8 mouse cellular contexts compared by ENCODE assay signal in genomic region chr9:22188025-22188611, GRCm38 (mm10). TPM values are rescaled to one million over a fixed set of nuclear protein-coding genes. Genes with fewer than 3 reads are reported as not detected.
A peak's percentile ranks its signal among the peaks of the same experiment; 100 is the strongest.
DNase-seq lines count a peak whose midpoint lies in the region; ATAC-seq and TF ChIP-seq lines count a peak whose summit lies in the region.

Zfp872 (plus strand) TSS chr9:22188090.

- TF ChIP-seq CTCF in midbrain, postnatal 0 days (IDR thresholded peaks at IDR 0.05), result no peak

- peak within 1 kb of the TSS; percentile 26 for H3K9ac ChIP-seq in intestine, embryonic 15.5 days
- H3K9ac ChIP-seq in limb, embryonic 15.5 days, result peak within 1 kb of the TSS; percentile 29
- H3K9ac ChIP-seq in midbrain, postnatal 0 days (replicated peaks; ENCODE audit: low read length, poor library complexity, severe bottlenecking), result peak within 1 kb of the TSS; percentile 44; the same call in 1 of the 2 replicates

- no peak within 1 kb of the TSS for H3K27ac ChIP-seq in intestine, embryonic 15.5 days
- peak within 1 kb of the TSS; percentile 18; the same call in 1 of the 2 replicates for H3K27ac ChIP-seq in limb, embryonic 15.5 days
- no peak within 1 kb of the TSS; the same call in 1 of the 2 replicates for H3K27ac ChIP-seq in midbrain, postnatal 0 days (ENCODE audit: low read depth, low read length)

- H3K4me3 ChIP-seq in erythroblast, embryonic 14.5 days (replicated peaks), result peak within 1 kb of the TSS; percentile 16
- peak within 1 kb of the TSS; percentile 43 for H3K4me3 ChIP-seq in intestine, embryonic 15.5 days (replicated peaks)
- peak within 1 kb of the TSS; percentile 46 for H3K4me3 ChIP-seq in limb, embryonic 15.5 days
- peak within 1 kb of the TSS; percentile 42 for H3K4me3 ChIP-seq in midbrain, postnatal 0 days (ENCODE audit: low read depth, low read length)

- peak; percentile 18 to 52 for DNase-seq in gastrocnemius, postnatal 4 days (ENCODE audit: low spot score in 2 of 2)
- peak; percentile 65 for DNase-seq in midbrain, postnatal 0 days (ENCODE audit: low spot score)
- DNase-seq in testis, postnatal 10 days (ENCODE audit: low spot score), result peak; percentile 76

- H3K27me3 ChIP-seq in erythroblast, embryonic 14.5 days (ENCODE audit: control insufficient read depth), result peaks cover 14% of the 10 kb centered on the region
- no peaks in the 10 kb centered on the region for H3K27me3 ChIP-seq in intestine, embryonic 15.5 days (replicated peaks)
- no peaks in the 10 kb centered on the region for H3K27me3 ChIP-seq in limb, embryonic 15.5 days
- no peaks in the 10 kb centered on the region for H3K27me3 ChIP-seq in midbrain, postnatal 0 days (ENCODE audit: insufficient read depth, low read length)

- no peak for ATAC-seq in erythroblast, adult 5-6 weeks (replicated peaks; ENCODE audit: low FRiP score, poor library complexity, severe bottlenecking)
- peak; percentile 25; the same call in 1 of the 2 replicates for ATAC-seq in common myeloid progenitor, adult 5-6 weeks (replicated peaks; ENCODE audit: low read depth, poor library complexity, severe bottlenecking)
- peak; percentile 79 for ATAC-seq in intestine, embryonic 15.5 days
- ATAC-seq in limb, embryonic 15.5 days (ENCODE audit: insufficient number of reproducible peaks, low FRiP score, low TSS enrichment, low read depth), result peak; percentile 77
- peak; percentile 93 for ATAC-seq in midbrain, postnatal 0 days (ENCODE audit: low FRiP score)

- H3K9me3 ChIP-seq in erythroblast, embryonic 14.5 days (ENCODE audit: control insufficient read depth, low read length), result peaks cover 5% of the 10 kb centered on the region
- no peaks in the 10 kb centered on the region for H3K9me3 ChIP-seq in intestine, embryonic 15.5 days
- no peaks in the 10 kb centered on the region for H3K9me3 ChIP-seq in limb, embryonic 15.5 days
- 0 out of 2 replicates have a peak, but pooled peaks cover 4% of the 10 kb centered on the region for H3K9me3 ChIP-seq in midbrain, postnatal 0 days (ENCODE audit: low read length)

- WGBS in intestine, embryonic 15.5 days, result 10% methylated on average over 42 of the region's 43 CpGs
- 8% methylated on average over 43 of the region's 43 CpGs for WGBS in limb, embryonic 15.5 days
- 23% methylated on average over 42 of the region's 43 CpGs for WGBS in midbrain, postnatal 0 days

- H3K36me3 ChIP-seq in erythroblast, embryonic 14.5 days (ENCODE audit: control insufficient read depth), result no peaks in the 10 kb centered on the region
- H3K36me3 ChIP-seq in intestine, embryonic 15.5 days, result no peaks in the 10 kb centered on the region
- H3K36me3 ChIP-seq in limb, embryonic 15.5 days, result no peaks in the 10 kb centered on the region
- H3K36me3 ChIP-seq in midbrain, postnatal 0 days (ENCODE audit: insufficient read depth, low read length), result no peaks in the 10 kb centered on the region

- peaks cover 3% of the 10 kb centered on the region; the same call in 1 of the 2 replicates for H3K4me1 ChIP-seq in erythroblast, embryonic 14.5 days (ENCODE audit: control insufficient read depth)
- H3K4me1 ChIP-seq in intestine, embryonic 15.5 days (replicated peaks), result peaks cover 6% of the 10 kb centered on the region; the same call in 1 of the 2 replicates
- H3K4me1 ChIP-seq in limb, embryonic 15.5 days, result peaks cover 9% of the 10 kb centered on the region
- no peaks in the 10 kb centered on the region for H3K4me1 ChIP-seq in midbrain, postnatal 0 days (ENCODE audit: insufficient read depth, low read length)

- peak within 1 kb of the TSS; percentile 80 for H3K4me2 ChIP-seq in intestine, embryonic 15.5 days (replicated peaks)
- peak within 1 kb of the TSS; percentile 77 for H3K4me2 ChIP-seq in limb, embryonic 15.5 days
- peak within 1 kb of the TSS; percentile 67 for H3K4me2 ChIP-seq in midbrain, postnatal 0 days (ENCODE audit: low read depth, low read length, poor library complexity, severe bottlenecking)

RNA-seq across cellular contexts. Expression of gene Zfp872, which starts in this region (rescaled TPM):
- not detected in 2 replicates for polyA plus RNA-seq in erythroblast, embryonic 14.5 days (2012)
- total RNA-seq in erythroblast, adult 5-6 weeks (2015; ENCODE audit: low replicate concordance), result not detected in 2 replicates
- not detected in 2 replicates for total RNA-seq in erythroblast, adult 5-6 weeks (2017; ENCODE audit: low replicate concordance)
- not detected in 2 replicates for total RNA-seq in common myeloid progenitor, adult 5-6 weeks (2017)
- not detected for total RNA-seq in gastrocnemius, postnatal 4 days (2021)
- polyA plus RNA-seq in intestine, embryonic 15.5 days (2015; fragmentation: Nextera tagmentation; extraction: Ambion mirVana), result 0.29 and 0.90 TPM in 2 replicates
- 0.19 and 0.26 TPM in 2 replicates for polyA plus RNA-seq in limb, embryonic 15.5 days (2015; fragmentation: Nextera tagmentation; extraction: Ambion mirVana)
- 0.22 and 2.0 TPM in 2 replicates for total RNA-seq in midbrain, postnatal 0 days (2014; rRNA removed)
- 0.29 and 0.31 TPM in 2 replicates for polyA plus RNA-seq in midbrain, postnatal 0 days (2015; fragmentation: Nextera tagmentation; extraction: Ambion mirVana)

Comparison
In these comparisons a context has a peak if more than half of its experiments do, and no peak if none do; other contexts are left out.
1. Peak in ATAC-seq in common myeloid progenitor, adult 5-6 weeks; RNA of the gene not detected or under 1 TPM.
2. Peak in DNase-seq in gastrocnemius, postnatal 4 days; RNA of the gene not detected or under 1 TPM.
3. Peak in ATAC-seq, H3K4me3 ChIP-seq, H3K9ac ChIP-seq and H3K4me2 ChIP-seq in intestine, embryonic 15.5 days; RNA of the gene not detected or under 1 TPM.
4. Peak in ATAC-seq, H3K4me3 ChIP-seq, H3K27ac ChIP-seq, H3K9ac ChIP-seq and H3K4me2 ChIP-seq in limb, embryonic 15.5 days; RNA of the gene not detected or under 1 TPM.